Mouse (Mus musculus): ENCODE results near the gene Igfbpl1.

Gene Igfbpl1

GRCm38 (mm10) chr4:45822781-45823575 is 3.7 kb downstream of the Igfbpl1 start:
- no peak for DNase-seq (ENCODE audit: low read depth, low spot score)

- no peak for DNase-seq (ENCODE audit: low read depth, low spot score)
Observed at GRCm38 (mm10) chr4:45821995-45822394, 4.7 kb downstream of the Igfbpl1 start.

DNA sequence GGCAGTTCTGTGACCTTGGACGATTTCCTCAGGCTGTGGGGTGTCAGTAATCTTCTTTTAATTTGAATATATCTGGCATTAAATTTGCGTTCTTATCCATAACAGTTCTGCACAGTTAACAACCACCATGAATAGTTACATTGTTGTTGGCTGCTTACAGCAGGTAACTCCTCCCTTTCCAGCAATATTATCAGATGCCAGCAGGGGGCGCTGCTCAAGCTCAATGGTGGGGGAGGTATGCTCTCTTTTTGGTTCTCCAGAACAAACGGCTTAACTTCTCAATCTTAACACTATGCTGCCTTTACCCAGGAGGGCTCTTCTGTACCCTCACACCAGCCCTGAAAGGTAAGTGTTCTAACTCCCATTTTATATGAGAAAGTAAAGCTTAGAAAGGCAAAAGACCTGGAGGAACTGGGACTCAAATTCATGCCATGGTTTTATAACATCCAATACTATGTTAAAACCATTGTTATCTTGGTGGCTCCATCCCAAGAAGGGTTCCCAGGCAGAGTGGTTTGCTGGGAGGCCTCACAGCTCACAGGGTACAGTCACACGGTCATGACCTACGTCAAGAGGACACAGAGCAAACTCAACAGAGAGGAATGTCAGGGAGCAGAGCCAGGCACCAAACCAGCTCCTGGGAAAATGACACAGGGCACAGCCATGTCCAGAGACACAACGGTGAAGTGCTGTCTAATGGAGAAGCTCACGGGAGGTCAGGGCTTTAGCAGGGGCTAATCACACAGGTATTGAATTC is 6.5 kb downstream of the Igfbpl1 start:
- peak; percentile 34 for DNase-seq (ENCODE audit: low read depth, low spot score)

DNA sequence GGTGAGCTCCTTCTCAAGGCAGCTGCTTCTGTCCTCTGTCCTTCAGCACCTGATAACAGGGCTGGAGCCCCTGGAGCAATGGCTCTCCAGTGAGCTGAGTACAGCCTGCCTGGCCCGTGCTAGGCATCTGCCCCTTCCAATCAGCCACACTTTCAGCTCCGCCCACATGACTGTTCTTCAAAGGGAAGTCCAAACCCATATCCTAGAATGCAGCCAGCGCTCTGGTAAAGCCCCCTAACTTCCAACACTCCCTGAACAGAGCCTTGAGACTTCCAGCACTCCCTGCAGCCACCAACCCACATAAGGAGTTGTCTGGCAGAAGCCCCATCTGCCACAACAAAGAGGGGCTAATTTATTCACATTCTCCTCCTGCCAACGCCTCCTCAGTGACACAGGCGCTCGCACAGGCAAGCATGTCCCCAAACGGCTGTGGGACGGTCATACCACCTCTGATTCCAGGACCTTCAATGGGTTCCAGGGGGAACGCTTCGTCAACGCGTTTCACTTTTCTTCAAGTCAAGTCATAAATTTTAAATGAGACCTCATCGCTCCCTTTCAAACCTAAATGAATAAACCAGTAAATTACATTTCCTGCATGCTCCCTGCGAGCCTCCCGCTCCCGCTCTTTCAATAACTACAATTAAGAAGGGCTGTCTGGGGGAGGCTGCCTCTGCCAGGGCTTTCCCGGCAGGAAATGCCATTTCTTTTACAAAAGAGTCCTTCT is 7.4 kb downstream of the Igfbpl1 start:
- DNase-seq (ENCODE audit: low read depth, low spot score): no peak

- DNase-seq (ENCODE audit: low read depth, low spot score): no peak
Observed at GRCm38 (mm10) chr4:45818814-45819207, 7.9 kb downstream of the Igfbpl1 start.

- DNase-seq (ENCODE audit: low read depth, low spot score): no peak
Observed at GRCm38 (mm10) chr4:45815542-45815941, 11.2 kb downstream of the Igfbpl1 start.

DNA sequence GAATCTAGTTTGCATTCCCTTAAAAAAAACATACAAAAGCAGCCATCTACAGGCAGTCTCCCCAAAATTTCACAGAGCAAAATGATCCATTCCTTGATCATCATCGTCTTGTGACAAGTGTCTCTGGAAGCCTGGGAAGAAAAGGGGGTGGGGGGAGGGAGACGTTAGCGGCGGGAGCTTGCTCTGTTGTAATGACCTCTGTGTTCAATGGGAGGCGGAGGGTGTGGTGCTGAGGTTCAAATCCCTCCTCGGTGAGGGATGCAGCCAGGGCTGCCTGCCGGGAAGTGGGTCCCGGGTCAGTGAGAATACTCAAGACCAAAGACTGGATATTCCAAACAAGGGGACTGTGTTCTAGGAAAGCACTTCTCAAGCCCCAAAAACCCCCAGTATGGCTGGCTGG is 15.5 kb downstream of the Igfbpl1 start:
- DNase-seq (ENCODE audit: low read depth, low spot score): no peak

- DNase-seq (ENCODE audit: low read depth, low spot score): no peak
Observed at GRCm38 (mm10) chr4:45808034-45808433, 18.7 kb downstream of the Igfbpl1 start.

GRCm38 (mm10) chr4:45802900-45803299 is 23.8 kb downstream of the Igfbpl1 start:
- DNase-seq (ENCODE audit: low read depth, low spot score): no peak

DNA sequence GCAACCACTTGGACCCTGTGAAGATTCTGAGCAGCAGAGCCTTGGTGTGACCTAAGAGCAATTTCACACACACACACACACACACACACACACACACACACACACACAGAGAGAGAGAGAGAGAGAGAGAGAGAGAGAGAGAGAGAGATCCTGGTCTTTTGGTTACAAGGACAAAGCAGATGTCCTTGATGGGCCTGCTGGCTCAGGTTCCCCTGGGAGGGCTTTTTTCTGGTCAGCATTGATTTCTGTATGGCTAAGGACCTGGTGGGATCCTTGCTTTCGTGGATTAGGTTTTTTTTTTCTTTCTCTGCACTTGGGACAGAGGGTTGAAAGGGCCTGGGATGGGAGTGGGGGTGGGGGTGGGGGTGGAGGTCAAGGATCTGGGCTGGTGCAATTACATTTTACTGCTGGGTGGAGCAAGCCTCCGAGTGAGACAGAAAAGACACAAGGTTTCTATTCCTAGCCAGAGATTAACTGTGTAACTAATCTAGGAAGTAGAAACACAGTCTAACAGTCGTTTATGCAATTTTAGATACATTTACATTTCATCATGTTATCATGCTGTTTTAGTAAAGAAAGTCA is 26.7 kb downstream of the Igfbpl1 start:
- no peak for DNase-seq (ENCODE audit: low read depth, low spot score)

- DNase-seq (ENCODE audit: low read depth, low spot score): no peak
Observed at GRCm38 (mm10) chr4:45798964-45799363, 27.8 kb downstream of the Igfbpl1 start, which contains the start of gene Aldh1b1. Gene Aldh1b1, plus strand, starts transcription at chr4:45799022.

DNA sequence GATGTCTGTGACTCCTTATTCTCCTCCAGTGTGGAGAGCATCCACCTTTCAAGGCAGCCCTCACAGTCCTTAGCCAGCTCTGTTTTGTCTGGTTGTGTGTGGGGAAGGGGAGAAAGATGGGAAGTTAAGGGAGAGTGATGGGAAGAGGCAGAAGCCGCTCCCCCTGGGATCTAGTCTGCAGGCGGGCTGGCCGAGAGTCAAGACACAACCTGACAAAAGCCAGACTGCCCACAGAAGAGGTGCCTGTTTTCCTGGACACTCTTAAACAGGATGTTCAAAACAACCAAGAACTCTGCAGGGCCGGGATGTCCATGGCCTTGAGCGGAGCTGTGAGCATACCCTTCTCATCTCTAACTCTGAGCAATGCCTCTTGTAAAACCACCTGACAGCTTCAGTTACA is 30.0 kb downstream of the Igfbpl1 start:
- no peak for DNase-seq (ENCODE audit: low read depth, low spot score)

GRCm38 (mm10) chr4:45795191-45795811 is 31.4 kb downstream of the Igfbpl1 start:
- no peak for DNase-seq (ENCODE audit: low read depth, low spot score)

DNA sequence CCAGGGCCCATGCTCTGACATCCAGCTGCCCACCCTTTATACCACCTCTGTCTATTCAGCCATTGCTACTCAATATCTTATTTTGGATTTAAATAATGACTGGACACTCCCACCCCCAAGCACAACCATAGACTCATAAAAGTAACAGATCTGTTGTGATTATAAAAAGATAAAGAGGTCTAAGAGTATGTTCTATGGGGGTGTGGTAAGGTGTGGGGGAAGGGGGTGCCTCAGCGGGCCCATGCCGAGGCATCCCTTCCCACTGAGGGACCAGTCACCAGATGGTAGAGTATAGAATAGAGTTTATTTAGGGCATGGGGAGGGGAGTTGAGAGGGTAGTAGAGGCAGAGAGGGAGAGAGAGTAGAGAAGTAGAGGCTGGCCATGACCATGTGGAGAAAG is 36.7 kb downstream of the Igfbpl1 start:
- DNase-seq (ENCODE audit: low read depth, low spot score): no peak

DNA sequence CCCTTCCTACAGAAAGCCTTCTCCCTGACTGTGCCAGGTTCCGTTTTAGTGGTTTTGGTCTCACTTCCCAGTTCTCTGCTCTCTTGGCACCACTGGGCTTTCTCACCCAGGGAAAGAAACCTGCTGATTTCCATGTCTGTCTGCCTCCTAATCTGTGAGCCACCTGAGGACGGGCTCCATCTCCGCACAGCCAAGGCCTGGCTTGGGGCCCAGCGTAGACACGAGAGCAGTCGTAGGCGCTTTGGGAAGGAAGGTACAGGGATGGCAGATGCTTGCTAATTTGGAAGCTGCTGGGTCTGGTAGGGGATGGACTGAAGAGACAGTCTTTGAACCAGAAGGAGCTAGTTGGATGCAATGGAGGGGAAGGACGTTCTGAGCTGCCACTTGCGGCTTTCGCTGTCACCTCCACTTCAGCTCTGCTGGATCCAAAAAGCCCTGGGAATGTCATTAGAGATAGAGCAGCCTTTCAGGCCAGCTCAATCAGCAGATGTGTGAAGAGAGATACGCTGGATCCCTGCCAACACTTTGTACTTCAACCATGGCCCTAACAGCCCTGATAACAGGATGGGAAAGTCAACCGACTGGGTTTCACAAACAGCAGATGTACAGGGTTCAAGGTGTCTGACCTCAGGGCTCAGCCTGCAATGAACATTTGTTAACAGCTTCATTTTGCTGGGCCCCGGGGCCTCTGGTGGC is 37.3 kb downstream of the Igfbpl1 start:
- no peak for DNase-seq (ENCODE audit: low read depth, low spot score)

- DNase-seq (ENCODE audit: low read depth, low spot score): no peak
Observed at GRCm38 (mm10) chr4:45788446-45789081, 38.2 kb downstream of the Igfbpl1 start.

GRCm38 (mm10) chr4:45786674-45787073 is 40.0 kb downstream of the Igfbpl1 start:
- DNase-seq (ENCODE audit: low read depth, low spot score): no peak

DNA sequence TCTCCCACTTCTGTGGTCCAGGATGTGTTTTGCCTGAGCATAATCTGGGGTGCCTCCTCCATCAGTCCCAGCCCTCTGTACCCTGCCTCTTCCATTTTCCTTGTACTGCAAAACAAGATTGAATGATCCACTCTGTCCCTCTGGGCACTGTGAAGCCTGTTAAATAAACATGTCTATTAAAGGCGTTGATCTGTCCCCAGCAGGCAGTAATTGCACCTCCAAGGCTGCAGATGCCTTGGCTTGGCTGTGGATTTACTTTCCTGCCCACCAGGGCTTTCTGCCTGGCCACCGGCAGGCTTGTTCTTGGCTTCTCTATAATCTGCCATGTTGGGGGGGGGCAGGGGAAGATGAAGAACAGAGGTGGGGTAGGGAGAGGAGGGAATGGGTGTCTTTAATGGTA is 40.8 kb downstream of the Igfbpl1 start:
- no peak for DNase-seq (ENCODE audit: low read depth, low spot score)

DNA sequence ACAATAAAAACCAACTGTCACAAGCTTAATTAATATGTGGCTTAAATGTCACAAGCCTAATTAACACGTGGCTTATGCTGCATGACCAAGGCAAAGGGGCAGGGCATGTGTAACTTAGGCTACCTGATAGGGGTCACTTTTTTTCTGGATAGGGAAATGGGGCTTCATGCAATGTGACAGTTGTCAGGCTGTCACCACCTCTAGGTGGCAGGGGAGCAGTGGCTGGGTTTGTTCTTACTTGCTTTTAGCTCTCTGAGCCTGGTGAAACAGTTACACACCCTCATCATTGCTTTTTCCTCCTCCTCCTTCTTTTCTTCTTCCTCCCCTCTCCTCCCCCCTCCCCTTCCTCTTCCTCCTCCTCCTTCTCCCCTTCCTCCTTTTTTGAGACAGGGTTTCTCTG is 43.1 kb downstream of the Igfbpl1 start:
- no peak for DNase-seq (ENCODE audit: low read depth, low spot score)

DNA sequence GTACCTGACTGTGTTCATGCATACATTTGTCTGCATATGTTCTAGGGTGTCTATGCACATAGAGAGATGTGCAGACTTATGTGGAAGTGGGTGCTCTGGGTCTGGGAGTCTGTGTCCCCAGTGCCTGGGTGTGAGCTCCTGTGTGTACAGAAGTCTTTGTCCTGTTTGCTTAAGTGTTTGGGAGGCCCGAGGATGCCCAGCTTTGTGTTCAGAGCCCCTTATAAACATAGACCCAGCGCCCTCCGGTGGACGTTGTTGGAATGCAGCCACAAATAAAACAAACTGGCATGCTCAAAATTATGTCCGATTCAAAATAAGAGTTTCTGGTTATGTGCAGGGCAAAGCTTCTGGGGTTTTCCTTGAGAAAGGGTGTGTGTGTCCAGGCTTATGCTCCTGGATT is 55.1 kb downstream of the Igfbpl1 start:
- DNase-seq (ENCODE audit: low read depth, low spot score): no peak
